Mouse (Mus musculus): ENCODE results near the gene Fgfr1op. TPM values are rescaled to one million over a fixed set of nuclear protein-coding genes. Genes with fewer than 3 reads are reported as not detected.

The Fgfr1op gene
- polyA plus RNA-seq (2012; rRNA removed): 23.0 and 25.3 TPM in 2 replicates

DNA sequence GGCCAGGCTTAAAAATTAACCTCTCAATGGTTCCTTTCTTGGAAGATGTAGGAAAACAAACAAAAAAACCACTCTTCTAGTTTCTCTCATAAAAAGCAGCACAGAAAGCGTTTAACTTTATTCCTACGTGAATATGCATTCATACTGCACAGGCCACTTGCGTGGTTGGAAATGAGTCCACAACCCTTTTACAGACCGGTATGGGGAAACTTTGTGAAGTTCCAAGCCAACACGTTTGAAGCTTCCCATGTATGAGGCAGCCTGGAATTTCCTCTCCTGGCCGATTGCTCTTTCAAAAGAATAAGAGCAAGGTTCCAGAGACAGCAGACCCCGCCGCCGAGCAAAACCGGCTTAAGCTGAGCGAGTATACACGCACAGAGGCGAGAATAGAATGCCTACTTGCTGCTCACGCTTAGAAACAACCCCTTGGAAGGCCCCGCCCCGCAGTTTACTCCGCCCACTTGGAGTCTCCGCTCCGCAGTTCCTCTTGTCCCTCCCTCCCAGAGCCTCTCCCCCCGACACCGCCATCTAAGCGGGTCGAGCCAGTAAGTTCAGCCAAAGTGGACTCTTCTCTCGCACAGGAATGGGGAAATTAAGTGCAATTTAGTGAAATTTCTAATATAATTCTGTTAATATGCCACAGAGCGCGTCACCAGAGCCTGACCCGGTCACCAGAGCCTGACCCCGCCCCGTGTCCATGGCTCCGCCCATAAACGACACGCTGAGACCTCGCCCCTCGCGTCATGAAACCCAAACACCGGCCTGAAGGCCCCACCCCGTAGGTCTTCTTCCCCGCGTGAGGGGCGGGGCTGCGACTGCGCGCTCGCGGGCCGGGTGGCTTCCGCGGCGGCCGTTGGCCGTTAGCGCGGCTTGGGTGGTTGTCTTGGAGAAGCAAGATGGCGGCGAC is at the start of gene Fgfr1op:
Gene Fgfr1op, plus strand, starts transcription at position 801 of the 907 bp plus-strand sequence.

GRCm38 (mm10) chr17:8147439-8148316 is 17.6 kb upstream of the Fgfr1op start, which contains the start of the genes Gm49673 and Rnaset2a:
Gene Gm49673, minus strand, starts transcription at chr17:8147788.
Gene Rnaset2a, minus strand, starts transcription at chr17:8148097.

GRCm38 (mm10) chr17:8235743-8236142 is 70.4 kb downstream of the Fgfr1op start, which contains the start of gene Ccr6:
Gene Ccr6, plus strand, starts transcription at chr17:8236043.

Other genes starting within 250 kb of the Fgfr1op start
- gene Tagap, start 239.5 kb upstream of the Fgfr1op start, polyA plus RNA-seq (2012; rRNA removed): 0.32 and 0.43 TPM in 2 replicates
- 35.3 and 41.7 TPM in 2 replicates for gene Rsph3a, start 219.9 kb upstream of the Fgfr1op start, polyA plus RNA-seq (2012; rRNA removed)
- gene Gm49673, start 17.7 kb upstream of the Fgfr1op start, polyA plus RNA-seq (2012; rRNA removed): 0.31 and 0.32 TPM in 2 replicates
- 17.1 and 24.6 TPM in 2 replicates for gene Rnaset2a, start 17.4 kb upstream of the Fgfr1op start, polyA plus RNA-seq (2012; rRNA removed)
- gene Ccr6, start 70.5 kb downstream of the Fgfr1op start, polyA plus RNA-seq (2012; rRNA removed): not detected in 2 replicates
- 34.3 and 79.6 TPM in 2 replicates for gene Mpc1, start 117.4 kb downstream of the Fgfr1op start, polyA plus RNA-seq (2012; rRNA removed)
- gene Sft2d1, start 145.6 kb downstream of the Fgfr1op start, polyA plus RNA-seq (2012; rRNA removed): 76.5 and 95.7 TPM in 2 replicates
- 1.8 and 2.3 TPM in 2 replicates for gene Prr18, start 172.0 kb downstream of the Fgfr1op start, polyA plus RNA-seq (2012; rRNA removed)
- 0.61 and 1.4 TPM in 2 replicates for gene T2, start 190.5 kb downstream of the Fgfr1op start, polyA plus RNA-seq (2012; rRNA removed)